Mouse (Mus musculus) CH12.LX (cell line): ENCODE results near the gene Znrd1as.
"Not testable (repeated sequence)": the region's sequence is repeated elsewhere in the genome, so short reads cannot be mapped to it uniquely, and the experiment has no call there.

Experiments
- CTCF ChIP-seq, 2 experiments: IDR thresholded peaks in 1 of 2; conservative IDR thresholded peaks in 1 of 2; 2 replicates each; pipeline ENCODE4 v1.5.1; 2011 to 2012; ENCODE audit warnings: low read depth in 2 of 2, low read length in 2 of 2, improper control_type of control experiment in 1 of 2, inconsistent platforms in 1 of 2, mild to moderate bottlenecking in 1 of 2, moderate library complexity in 1 of 2
- KAT2A ChIP-seq: IDR thresholded peaks from 2 replicates; pipeline ENCODE4 v1.6.1; 2012; ENCODE audit warnings: low read length, improper control_type of control experiment, inconsistent platforms; ENCODE audit not compliant: insufficient replicate concordance
- MAX ChIP-seq: IDR thresholded peaks from 2 replicates; pipeline ENCODE4 v1.6.1; 2011; ENCODE audit warnings: low read length, improper control_type of control experiment
- POLR2A ChIP-seq: IDR thresholded peaks from 2 replicates; pipeline ENCODE4 v1.6.1; 2011; ENCODE audit warnings: low read depth, mild to moderate bottlenecking, improper control_type of control experiment, low read length
- ZMIZ1 ChIP-seq: IDR thresholded peaks from 2 replicates; pipeline ENCODE4 v1.6.1; 2012; ENCODE audit warnings: low read depth, mild to moderate bottlenecking, inconsistent platforms, low read length, improper control_type of control experiment

DNA sequence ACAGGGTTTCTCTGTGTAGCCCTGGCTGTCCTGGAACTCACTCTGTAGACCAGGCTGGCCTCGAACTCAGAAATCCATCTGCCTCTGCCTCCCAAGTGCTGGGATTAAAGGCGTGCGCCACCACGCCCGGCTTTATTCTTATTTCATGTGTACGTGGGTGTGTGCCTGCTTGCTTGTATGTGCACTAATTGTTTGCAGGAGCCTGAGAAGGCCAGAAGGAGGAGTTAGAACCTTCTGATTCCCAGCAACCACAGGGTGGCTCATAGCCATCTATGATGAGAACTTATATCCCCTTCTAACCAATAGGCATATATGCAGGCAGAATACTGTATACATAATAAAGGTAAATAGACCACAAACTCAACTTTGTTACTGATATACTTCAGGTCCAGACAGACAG lies 32.2 kb downstream of the Znrd1as start:
- TF ChIP-seq MAX, ZMIZ1, POLR2A, KAT2A: not testable (repeated sequence)
- peak in 1 of 2 experiments; percentile 13; a peak in 1 of 4 replicates for TF ChIP-seq CTCF (conservative IDR thresholded peaks at IDR 0.05 in 1 of 2, IDR thresholded peaks at IDR 0.05 in 1 of 2; ENCODE audit: low read depth in 2 of 2, low read length in 2 of 2)
